Mouse (Mus musculus) hindbrain, embryonic 15.5 days (tissue): ENCODE measurements at regions not wholly inside any gene's neighbourhood (a gene's known extent, or its start where the extent isn't known, plus 50 kb on each side); places are given as distances from the start of the nearest gene placed in this dataset.

Experiments
- ATAC-seq: fragments of 200-750 bp; cut with Nextera tagmentation; 2 replicates; pipeline ENCODE4 v1.8.0; 2017; ENCODE audit warnings: low read depth, moderate number of reproducible peaks, moderate TSS enrichment; ENCODE audit not compliant: low FRiP score
- H3K27ac ChIP-seq: fragments of 300-500 bp; sonication (generic); replicated peaks from 2 replicates; pipeline ENCODE4 v1.5.1; 2015; ENCODE audit warnings: mild to moderate bottlenecking, inconsistent platforms
- H3K27me3 ChIP-seq: fragments of 300-500 bp; sonication (generic); 2 replicates; pipeline ENCODE4 v1.6.1; 2015; ENCODE audit warnings: control low read depth, inconsistent platforms
- H3K36me3 ChIP-seq: fragments of 300-500 bp; sonication (generic); 2 replicates; pipeline ENCODE4 v1.6.1; 2015; ENCODE audit warnings: control low read depth, inconsistent platforms
- H3K4me1 ChIP-seq: fragments of 300-500 bp; sonication (generic); replicated peaks from 2 replicates; pipeline ENCODE4 v1.6.1; 2015; ENCODE audit warnings: control low read depth, inconsistent platforms
- H3K4me2 ChIP-seq: fragments of 300-500 bp; sonication (generic); 2 replicates; pipeline ENCODE4 v1.6.1; 2015; ENCODE audit warnings: moderate library complexity, mild to moderate bottlenecking, inconsistent platforms
- H3K4me3 ChIP-seq: fragments of 300-500 bp; sonication (generic); 2 replicates; pipeline ENCODE4 v1.5.1; 2015; ENCODE audit warnings: mild to moderate bottlenecking, inconsistent platforms
- H3K9ac ChIP-seq: fragments of 300-500 bp; sonication (generic); 2 replicates; pipeline ENCODE4 v1.6.1; 2015; ENCODE audit warnings: inconsistent platforms
- H3K9me3 ChIP-seq: fragments of 300-500 bp; sonication (generic); 2 replicates; pipeline ENCODE4 v1.6.1; 2016; ENCODE audit warnings: control low read depth, inconsistent platforms
- WGBS: fragments of 180-500 bp; shearing (Covaris S2); methylation state at CpG from one replicate; pipeline ENCODE4 v1.1.7; 2015; 5-methylcytosine and 5-hydroxymethylcytosine counted together

DNA sequence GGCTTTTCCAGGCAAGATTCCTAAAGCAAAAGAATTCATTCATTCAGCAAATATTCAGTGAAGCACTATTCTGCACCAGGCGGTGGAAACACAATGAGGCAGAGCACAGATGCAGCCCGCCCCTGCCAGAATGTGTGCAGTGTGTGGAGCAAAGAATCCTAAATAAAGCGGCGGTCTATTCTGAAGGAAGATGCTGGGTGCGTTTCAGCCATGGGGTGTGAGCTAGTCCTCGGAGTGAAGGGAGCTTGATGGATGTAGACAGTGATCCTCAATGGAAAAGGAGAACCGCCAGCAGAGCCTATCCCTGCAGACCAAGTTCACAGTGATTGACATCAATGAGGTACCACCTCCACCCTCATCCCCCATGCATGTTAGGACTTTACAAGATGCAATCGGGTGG lies 206.2 kb downstream of the H2al1j start:
- no peak overlapping the region for H3K9ac ChIP-seq
- no peaks in the 10 kb centered on the region for H3K9me3 ChIP-seq
- no peak overlapping the region for H3K4me3 ChIP-seq
- H3K27me3 ChIP-seq: 0 out of 2 replicates have a peak, but pooled peaks cover 3% of the 10 kb centered on the region
- ATAC-seq: no peak
- no peaks in the 10 kb centered on the region for H3K36me3 ChIP-seq
- 36% methylated on average over 8 of the region's 8 CpGs for WGBS
- H3K4me2 ChIP-seq: no peak overlapping the region
- H3K4me1 ChIP-seq: no peaks in the 10 kb centered on the region; the same call in 1 of the 2 replicates
- H3K27ac ChIP-seq: no peak overlapping the region

DNA sequence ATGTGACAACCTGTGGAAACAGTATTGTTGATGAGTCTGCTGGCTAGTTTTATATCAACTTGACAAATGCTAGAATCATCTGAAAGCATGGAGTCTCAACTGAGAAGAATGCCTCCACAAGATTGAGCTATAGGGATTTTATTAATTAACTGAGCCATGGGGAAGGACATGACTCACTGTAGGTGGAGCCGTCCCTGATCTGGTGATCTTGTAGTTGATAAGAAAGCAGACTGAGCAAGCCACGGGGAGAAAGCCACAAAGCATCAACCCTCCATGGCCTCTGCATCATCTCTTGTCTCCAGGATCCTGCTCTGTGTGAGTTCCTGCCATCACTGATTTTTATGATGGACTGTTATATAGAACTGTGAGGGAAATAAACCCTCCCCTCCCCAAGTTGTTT lies 213.4 kb downstream of the H2al1j start:
- Histone ChIP-seq H3K4me2 (no peak overlapping the region), H3K4me1 (no peaks in the 10 kb centered on the region), H3K9me3 (no peaks in the 10 kb centered on the region), H3K36me3 (no peaks in the 10 kb centered on the region), H3K4me3 (no peak overlapping the region), H3K9ac (no peak overlapping the region), H3K27me3 (0 out of 2 replicates have a peak, but pooled peaks cover 3% of the 10 kb centered on the region), H3K27ac (no peak overlapping the region)
- ATAC-seq: no peak
- WGBS: 94% methylated on average over 2 of the region's 2 CpGs

DNA sequence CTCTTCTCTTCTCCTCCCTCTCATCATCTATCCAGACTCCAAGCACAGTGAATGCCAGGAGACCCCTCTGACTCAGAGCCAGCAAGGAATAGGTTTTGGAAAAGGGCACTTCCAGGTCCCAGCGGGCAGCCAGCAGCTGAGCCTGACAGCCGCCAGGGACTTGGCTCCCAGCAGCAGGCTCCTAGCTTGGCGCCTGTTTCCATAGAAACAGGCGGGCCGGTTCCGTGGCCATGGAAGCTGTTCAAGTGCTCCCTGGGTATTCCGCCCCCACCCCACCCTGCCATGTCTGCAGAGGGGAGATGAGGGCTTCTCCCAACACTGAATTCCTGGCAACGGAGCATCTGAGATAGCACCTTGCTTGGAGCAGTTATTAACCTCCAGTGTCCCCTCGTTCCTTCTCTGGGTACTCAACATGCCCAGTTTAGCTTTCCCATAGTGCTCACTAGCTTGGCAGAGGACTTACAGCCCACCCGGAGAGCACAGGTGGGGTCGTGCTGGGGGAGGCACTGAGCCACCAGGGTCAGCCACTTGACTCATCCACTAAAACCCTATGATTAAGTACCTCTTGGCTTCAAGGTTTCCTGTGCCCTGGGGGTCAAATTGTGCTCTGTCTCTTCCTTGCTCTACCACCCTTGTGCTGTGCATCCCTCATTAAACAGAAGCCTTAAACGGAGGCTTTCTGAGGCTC lies 222.7 kb downstream of the H2al1j start:
- no peak overlapping the region for H3K27ac ChIP-seq
- H3K27me3 ChIP-seq: 0 out of 2 replicates have a peak, but pooled peaks cover 13% of the 10 kb centered on the region
- no peak overlapping the region for H3K9ac ChIP-seq
- no peaks in the 10 kb centered on the region for H3K36me3 ChIP-seq
- H3K4me3 ChIP-seq: no peak overlapping the region
- peak; percentile 80 for ATAC-seq
- WGBS: 26% methylated on average over 12 of the region's 12 CpGs
- peaks cover 25% of the 10 kb centered on the region for H3K4me1 ChIP-seq
- H3K9me3 ChIP-seq: no peaks in the 10 kb centered on the region
- H3K4me2 ChIP-seq: peak overlapping the region; percentile 24

DNA sequence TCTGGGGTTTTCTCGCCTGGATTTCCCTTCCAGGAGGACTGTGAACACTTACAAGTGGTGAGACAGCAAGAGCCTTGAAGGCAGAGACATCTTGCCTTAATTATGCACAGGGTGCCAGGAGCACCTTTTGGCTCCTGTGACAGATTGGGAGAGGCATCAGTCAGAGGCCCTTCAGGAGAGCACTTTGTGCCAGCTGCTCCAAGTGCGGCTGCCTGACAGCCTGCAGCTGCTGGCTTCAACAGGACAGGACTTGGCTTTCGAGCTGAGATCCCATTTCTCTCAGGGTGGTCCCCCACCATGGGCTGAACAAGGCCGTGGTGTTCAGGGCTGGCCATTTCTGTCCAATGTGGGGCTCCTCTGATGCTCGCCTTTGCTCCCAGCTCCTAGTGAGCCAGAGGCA lies 224.6 kb downstream of the H2al1j start:
- 0 out of 2 replicates have a peak, but pooled peaks have one; percentile 23 for ATAC-seq
- H3K4me2 ChIP-seq: no peak overlapping the region
- no peak overlapping the region for H3K27ac ChIP-seq
- no peaks in the 10 kb centered on the region for H3K9me3 ChIP-seq
- no peaks in the 10 kb centered on the region for H3K36me3 ChIP-seq
- peaks cover 25% of the 10 kb centered on the region for H3K4me1 ChIP-seq
- H3K4me3 ChIP-seq: no peak overlapping the region
- no peak overlapping the region for H3K9ac ChIP-seq
- H3K27me3 ChIP-seq: 0 out of 2 replicates have a peak, but pooled peaks cover 10% of the 10 kb centered on the region
- WGBS: 42% methylated on average over 5 of the region's 5 CpGs

DNA sequence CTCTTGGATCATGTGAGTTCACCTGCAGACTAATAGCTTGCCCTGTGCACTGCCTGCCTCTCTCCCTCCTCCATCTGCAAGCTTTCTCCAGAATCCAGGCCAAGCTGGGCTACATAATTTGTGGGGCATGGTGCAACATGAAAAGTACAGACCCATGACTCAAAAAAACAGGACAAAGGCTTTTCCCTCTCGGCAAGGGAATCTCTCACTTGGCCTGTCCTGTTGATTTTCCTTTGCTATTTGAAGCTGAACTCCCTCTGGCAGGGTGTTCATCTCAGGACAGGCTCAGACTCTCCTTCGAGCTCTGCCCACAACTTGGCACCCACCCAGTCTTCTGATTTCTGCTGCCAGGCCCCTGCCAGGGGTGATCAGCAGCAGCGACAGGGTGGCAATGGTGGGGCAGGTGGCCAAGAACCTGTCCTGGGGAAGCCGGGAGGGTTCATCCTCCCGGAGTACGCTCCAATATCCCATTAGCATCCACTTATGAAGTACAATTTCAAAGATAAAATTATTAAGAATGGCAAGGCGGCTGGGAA lies 227.5 kb downstream of the H2al1j start:
- no peaks in the 10 kb centered on the region for H3K9me3 ChIP-seq
- H3K27ac ChIP-seq: no peak overlapping the region
- 60% methylated on average over 7 of the region's 7 CpGs for WGBS
- 0 out of 2 replicates have a peak, but pooled peaks cover 6% of the 10 kb centered on the region for H3K27me3 ChIP-seq
- H3K4me1 ChIP-seq: peaks cover 21% of the 10 kb centered on the region
- no peak overlapping the region for H3K4me3 ChIP-seq
- H3K36me3 ChIP-seq: no peaks in the 10 kb centered on the region
- no peak overlapping the region for H3K9ac ChIP-seq
- H3K4me2 ChIP-seq: no peak overlapping the region
- ATAC-seq: 0 out of 2 replicates have a peak, but pooled peaks have one; percentile 48

DNA sequence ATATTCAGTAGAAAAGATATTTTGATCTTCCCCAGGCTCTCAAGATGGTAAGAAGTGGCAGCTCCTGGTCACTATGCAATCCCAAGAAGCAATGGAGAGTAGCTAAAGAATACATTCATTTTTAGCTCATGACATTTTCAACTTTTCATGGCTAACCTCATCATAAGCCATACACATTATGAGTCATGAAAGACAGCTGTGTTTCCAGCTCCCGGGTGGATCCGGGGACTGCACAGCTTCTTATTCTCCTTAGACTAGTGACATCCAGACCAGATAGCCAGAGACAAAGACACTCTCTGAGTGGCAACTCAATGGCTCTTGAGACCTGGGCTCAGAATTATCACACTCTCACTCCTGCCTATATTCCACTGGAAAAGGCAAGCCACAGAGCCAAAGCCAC lies 230.6 kb downstream of the H2al1j start:
- Histone ChIP-seq H3K4me1 (peaks cover 19% of the 10 kb centered on the region), H3K4me3 (no peak overlapping the region), H3K27ac (no peak overlapping the region), H3K36me3 (no peaks in the 10 kb centered on the region), H3K9me3 (no peaks in the 10 kb centered on the region), H3K9ac (no peak overlapping the region), H3K27me3 (no peaks in the 10 kb centered on the region), H3K4me2 (no peak overlapping the region)
- no peak for ATAC-seq
- WGBS: 90% methylated on average over 2 of the region's 2 CpGs

DNA sequence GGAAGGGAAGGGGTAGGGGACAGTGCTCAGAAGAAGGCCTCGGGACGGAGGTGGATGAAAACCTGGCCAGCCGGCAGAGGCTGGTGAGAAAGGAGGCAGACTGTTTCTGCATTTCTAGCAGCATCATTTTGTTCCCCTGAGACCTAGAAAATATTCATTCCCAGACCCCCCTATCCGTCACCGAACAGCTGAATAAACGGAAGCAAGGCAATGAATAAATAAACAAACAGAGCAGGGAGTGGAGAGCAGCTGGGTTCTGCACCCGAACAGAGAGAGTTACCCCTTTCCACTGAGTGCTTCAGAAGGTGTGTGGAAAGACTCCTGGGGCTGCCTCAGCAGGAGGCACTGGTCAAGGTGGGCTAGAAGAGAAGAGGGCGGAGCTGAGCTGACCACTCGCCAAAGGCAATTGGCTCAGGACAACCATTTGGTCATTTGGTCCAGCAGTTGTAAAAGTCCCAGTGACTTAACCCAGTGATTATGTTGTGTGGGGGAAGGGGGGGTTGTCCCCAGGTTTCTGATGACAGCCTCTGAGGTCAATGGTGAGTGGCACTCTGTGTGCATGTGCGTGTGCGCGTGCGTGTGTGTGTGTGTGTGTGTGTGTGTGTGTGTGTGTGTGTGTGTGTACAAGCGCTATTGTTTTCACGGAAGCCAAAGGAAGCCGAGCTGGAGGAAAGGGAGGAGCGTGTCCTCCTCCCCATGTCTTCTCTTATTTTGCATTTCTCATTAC lies 233.1 kb downstream of the H2al1j start:
- Histone ChIP-seq H3K4me1 (peaks cover 12% of the 10 kb centered on the region), H3K27me3 (no peaks in the 10 kb centered on the region), H3K9me3 (no peaks in the 10 kb centered on the region), H3K27ac (no peak overlapping the region), H3K9ac (no peak overlapping the region), H3K4me2 (no peak overlapping the region), H3K4me3 (no peak overlapping the region), H3K36me3 (no peaks in the 10 kb centered on the region)
- WGBS: 46% methylated on average over 17 of the region's 17 CpGs
- ATAC-seq: no peak

DNA sequence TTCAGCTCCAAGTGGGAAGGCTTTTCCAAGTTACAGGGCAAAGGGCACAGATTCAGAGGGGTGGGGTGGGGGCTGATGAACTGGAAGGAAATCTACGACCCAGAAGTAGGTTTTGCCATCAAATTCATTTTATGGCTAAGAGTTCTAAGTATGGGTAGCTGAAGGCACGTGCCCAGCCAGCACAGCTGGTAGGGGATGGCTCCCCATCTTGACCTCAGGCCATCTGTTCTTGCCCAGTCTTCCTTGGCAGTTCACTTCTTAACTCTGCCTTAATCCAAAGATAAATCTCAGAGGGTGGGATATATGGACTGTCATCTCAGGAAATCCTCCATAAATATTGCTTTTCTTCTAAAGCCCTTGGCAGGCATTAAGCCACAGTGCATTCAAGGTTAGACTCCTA lies 238.3 kb downstream of the H2al1j start:
- Histone ChIP-seq H3K27me3 (no peaks in the 10 kb centered on the region), H3K27ac (no peak overlapping the region), H3K4me1 (peaks cover 5% of the 10 kb centered on the region), H3K9me3 (no peaks in the 10 kb centered on the region), H3K4me3 (no peak overlapping the region), H3K4me2 (no peak overlapping the region), H3K36me3 (no peaks in the 10 kb centered on the region), H3K9ac (no peak overlapping the region)
- WGBS: 76% methylated on average over 2 of the region's 2 CpGs
- no peak for ATAC-seq

DNA sequence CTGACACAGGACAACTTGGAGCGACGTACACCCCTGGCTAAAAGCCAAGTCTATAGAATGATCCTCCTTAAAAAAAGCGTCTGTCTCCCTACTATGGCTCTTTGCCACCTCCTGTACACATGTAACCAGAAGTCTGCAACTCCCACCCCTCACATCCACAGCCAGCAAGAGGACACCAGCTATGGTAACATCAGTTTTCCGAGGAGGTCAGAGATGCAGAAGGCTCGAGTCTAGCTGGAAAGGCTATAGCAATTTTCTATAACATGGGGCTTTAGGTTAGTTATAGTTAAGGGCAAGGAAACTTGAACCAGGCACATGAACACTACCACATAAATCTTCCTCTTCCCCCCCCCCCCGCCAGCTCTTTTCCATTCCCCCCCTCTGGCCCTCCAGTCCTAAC lies 240.2 kb downstream of the H2al1j start:
- Histone ChIP-seq H3K9ac (no peak overlapping the region), H3K4me1 (no peaks in the 10 kb centered on the region), H3K36me3 (no peaks in the 10 kb centered on the region), H3K4me3 (no peak overlapping the region), H3K27me3 (no peaks in the 10 kb centered on the region), H3K9me3 (no peaks in the 10 kb centered on the region), H3K4me2 (no peak overlapping the region), H3K27ac (no peak overlapping the region)
- no peak for ATAC-seq
- 73% methylated on average over 5 of the region's 6 CpGs for WGBS

DNA sequence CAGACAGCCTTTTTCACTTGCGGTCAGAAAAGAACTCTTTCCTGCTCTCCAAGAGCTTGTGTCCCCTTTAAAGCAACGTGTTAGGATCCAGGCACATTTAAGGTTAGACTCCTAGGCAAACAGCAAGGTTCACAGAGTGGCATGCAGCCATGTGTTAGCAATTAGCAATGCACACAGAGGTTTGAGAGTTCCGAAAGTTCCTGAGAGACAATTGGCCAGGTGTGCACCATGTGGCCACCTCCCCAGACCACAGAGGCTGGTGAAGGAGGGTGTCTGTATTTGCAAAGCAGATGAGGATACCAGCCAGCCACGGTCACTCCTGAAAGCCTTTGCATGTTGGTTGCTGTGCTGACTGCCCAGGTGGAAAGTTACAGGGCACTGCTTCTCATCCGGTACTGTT lies 240.6 kb downstream of the H2al1j start:
- WGBS: 86% methylated on average over 5 of the region's 5 CpGs

DNA sequence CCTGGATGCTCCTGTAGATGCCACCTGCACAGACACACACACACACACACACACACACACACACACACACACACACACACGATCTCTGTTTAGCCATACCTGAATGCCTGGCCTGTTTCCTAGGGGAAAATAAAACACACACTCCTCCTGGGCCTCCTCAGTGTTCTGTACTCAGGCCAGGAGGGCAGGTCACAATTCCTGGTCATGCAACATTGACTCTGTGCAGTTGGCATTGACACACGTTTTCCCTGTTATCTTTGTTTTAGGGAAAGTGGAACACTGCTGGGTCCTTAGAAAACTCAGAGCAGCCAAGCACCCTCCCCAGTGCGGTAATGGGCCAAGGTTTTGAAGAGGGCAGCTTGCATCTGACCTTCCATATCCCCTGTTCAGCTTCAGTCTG lies 246.7 kb downstream of the H2al1j start:
- WGBS: 71% methylated on average over 3 of the region's 3 CpGs

More for the DNA sequence above, 240.6 kb downstream of the H2al1j start:
- Histone ChIP-seq H3K27me3 (no peaks in the 10 kb centered on the region), H3K36me3 (no peaks in the 10 kb centered on the region), H3K4me2 (no peak overlapping the region), H3K27ac (no peak overlapping the region), H3K9ac (no peak overlapping the region), H3K4me3 (no peak overlapping the region), H3K9me3 (no peaks in the 10 kb centered on the region), H3K4me1 (no peaks in the 10 kb centered on the region)
- ATAC-seq: no peak

DNA sequence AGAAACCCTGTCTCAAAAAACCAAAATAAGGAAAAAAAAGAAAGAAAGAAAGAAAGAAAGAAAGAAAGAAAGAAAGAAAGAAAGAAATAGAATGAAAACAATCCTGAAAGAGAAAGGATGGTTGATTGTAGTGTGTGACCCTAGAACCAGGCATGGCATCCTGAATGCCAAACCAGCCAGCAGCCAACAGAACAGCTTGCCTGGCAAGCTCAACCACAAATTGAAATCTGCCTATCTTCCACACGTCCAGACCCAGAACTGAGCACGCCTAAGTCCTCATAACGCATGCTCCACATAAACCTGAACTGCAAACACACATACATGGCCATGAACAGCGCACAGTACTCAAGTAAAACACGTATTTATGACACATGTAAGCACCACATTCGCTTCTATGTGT lies 247.9 kb downstream of the H2al1j start:
- H3K27ac ChIP-seq: no peak overlapping the region
- no peak overlapping the region for H3K4me2 ChIP-seq
- no peak overlapping the region for H3K9ac ChIP-seq
- H3K9me3 ChIP-seq: no peaks in the 10 kb centered on the region
- H3K4me3 ChIP-seq: no peak overlapping the region
- H3K27me3 ChIP-seq: no peaks in the 10 kb centered on the region
- H3K4me1 ChIP-seq: no peaks in the 10 kb centered on the region
- WGBS: 90% methylated on average over 6 of the region's 6 CpGs
- no peak for ATAC-seq
- H3K36me3 ChIP-seq: no peaks in the 10 kb centered on the region

More for the DNA sequence above, 246.7 kb downstream of the H2al1j start:
- Histone ChIP-seq H3K4me3 (no peak overlapping the region), H3K27me3 (no peaks in the 10 kb centered on the region), H3K9ac (no peak overlapping the region), H3K9me3 (no peaks in the 10 kb centered on the region), H3K27ac (no peak overlapping the region), H3K36me3 (no peaks in the 10 kb centered on the region), H3K4me1 (no peaks in the 10 kb centered on the region), H3K4me2 (no peak overlapping the region)
- no peak for ATAC-seq
